Mouse (Mus musculus): ENCODE measurements around the gene Bcl9l.
A peak's percentile ranks its signal among the peaks of the same experiment; 100 is the strongest.

The Bcl9l gene

DNA sequence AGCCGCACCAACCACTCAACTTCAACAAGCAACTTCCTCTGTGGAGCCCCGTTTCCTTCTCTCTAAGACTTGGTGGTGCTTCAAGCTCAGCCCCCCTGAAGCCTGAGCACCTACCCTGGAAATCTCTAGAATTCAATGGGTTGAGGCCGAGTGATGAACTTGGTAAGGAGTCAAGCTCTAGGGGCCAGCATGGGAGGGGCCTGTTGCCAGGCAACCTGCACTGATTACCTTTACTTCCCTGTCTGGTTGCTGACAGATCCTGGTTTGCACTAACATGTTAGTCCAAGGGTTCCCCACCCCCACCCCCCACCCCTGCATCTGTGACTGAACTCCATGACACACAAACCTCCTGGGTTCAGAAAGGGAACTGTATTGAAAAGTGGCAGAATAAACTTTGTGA is 62.4 kb downstream of the Bcl9l start:
- no peak for DNase-seq (ENCODE audit: low spot score)

DNA sequence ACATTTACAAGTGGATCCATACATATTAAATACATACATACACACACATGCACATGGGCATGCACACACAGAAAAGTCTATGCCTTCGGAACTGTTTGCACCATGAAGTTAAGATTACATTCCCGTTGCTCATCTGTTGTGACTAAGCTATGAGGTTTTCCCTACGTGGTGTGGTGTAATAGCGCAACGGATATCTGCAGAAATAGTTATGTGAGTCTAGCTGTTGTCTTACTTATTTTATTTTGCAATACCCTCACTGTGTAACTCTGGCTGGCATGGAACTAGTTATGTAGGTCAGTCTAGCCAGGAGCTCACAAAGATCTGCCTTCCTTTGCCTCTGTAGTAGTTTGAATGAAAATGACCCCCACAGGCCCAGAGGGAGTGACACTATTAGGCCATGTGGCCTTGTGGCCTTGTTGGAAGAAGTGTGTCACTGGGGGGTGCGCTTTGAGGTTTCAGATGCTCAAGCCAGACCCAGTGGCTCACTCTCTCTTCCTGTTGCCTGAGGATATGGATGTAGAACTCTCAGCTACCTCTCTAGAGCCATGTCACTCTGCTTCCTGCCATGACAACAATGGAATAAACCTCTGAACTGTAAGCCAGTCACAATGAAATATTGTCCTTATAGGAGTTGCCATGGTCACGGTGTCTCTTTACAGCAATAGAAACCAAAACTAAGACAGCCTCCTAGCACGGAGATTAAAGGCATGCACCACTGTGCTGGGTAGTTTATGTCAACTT is 66.0 kb downstream of the Bcl9l start:
- DNase-seq (ENCODE audit: low spot score): no peak

DNA sequence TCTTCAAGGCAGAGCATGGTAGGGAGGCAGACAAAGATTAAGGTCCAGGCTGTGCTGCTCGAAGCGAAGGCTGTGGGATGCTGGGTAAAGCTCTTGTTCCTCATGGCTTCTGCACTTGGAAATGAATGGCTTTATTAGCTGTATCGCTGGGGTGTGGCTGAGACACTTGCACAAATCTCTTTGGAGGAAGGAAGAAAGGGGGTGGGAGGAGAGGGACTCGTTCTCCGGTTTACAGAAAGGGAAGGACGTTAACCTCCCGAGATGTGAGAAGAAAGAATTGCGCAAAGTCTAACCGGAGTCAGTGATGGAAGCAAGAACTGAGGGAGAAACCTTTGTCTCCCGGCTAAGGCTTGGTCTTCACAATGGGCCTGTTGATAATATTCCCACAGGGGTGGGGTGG is 68.5 kb downstream of the Bcl9l start:
- peak; percentile 21 for DNase-seq (ENCODE audit: low spot score)

DNA sequence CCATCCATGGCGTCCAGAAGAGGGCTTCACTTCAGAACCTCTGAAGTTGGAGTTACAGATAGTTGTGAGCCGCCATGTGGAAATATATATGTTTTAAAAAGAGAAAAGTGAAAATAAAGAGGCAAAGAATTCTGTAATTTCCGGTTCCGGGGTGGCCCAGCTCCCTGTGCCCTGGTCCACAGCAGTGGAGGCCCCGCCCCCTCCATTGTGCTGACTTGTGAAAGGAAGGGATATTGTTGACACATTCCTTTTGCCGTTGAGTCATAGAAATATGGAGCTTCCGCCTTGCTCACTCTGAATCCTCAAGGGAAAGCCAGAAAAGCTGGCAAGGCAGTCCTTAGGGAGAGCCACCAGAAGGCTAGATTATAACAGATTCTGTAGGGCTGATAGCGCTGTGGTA is 69.5 kb downstream of the Bcl9l start:
- DNase-seq (ENCODE audit: low spot score): peak; percentile 76

Measured in lung, postnatal 25 days (tissue).